Mouse (Mus musculus): Measurements from ENCODE around the gene Uri1. TPM values are rescaled to one million over a fixed set of nuclear protein-coding genes. Genes with fewer than 3 reads are reported as not detected.
A peak's percentile ranks its signal among the peaks of the same experiment; 100 is the strongest.

Uri1 gene
- polyA plus RNA-seq, 1 experiment: 205 TPM

DNA sequence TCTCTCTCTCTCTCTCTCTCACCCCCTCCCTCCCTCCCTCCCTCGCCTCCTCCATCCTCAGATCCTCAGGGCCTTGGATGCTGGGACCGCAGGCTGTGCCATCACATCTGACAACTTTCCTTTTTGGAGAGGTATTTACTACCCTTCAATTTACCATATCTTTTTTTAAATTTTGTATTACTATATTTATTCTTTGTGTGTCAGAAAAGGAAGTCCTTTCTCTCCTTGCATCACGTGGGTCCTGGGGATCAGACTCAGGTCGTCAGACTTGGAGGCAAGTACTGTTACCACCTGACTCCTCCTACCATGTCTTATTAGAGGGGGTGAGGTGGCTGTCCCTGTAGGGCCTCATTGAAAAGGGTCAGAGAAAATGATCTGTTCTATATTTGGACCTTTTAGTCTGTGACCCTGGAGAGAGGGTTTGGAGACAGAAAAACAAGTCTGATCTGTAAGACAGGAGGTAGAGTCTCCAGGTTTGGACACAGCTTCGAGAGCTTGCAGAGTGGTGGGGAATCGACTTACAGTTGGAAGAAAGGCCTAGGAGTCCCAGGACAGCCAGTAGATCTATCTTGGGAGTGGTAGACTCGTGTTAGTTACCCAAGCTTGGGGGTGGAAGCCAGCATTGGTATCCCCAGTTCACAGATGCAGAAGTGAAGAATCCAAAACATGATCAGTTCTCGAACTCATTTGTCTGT is 36.4 kb upstream of the Uri1 start:
- Histone ChIP-seq H3K27me3 (ENCODE audit: control insufficient read depth, insufficient read depth, low read length, poor library complexity, severe bottlenecking) (no peaks in the 10 kb centered on the region), H3K9me3 (replicated peaks; ENCODE audit: control insufficient read depth, insufficient read depth, low read length, poor library complexity, severe bottlenecking) (no peaks in the 10 kb centered on the region), H3K9ac (ENCODE audit: low read depth, poor library complexity, severe bottlenecking) (no peak overlapping the region), H3K27ac (ENCODE audit: insufficient read depth, low read length) (no peak overlapping the region), H3K4me1 (ENCODE audit: control insufficient read depth, insufficient read depth, low read length) (no peaks in the 10 kb centered on the region), H3K36me3 (ENCODE audit: control insufficient read depth, insufficient read depth, low read length, poor library complexity, severe bottlenecking) (no peaks in the 10 kb centered on the region), H3K4me3 (ENCODE audit: low read depth, low read length) (no peak overlapping the region)
- TF ChIP-seq EP300 (IDR thresholded peaks at IDR 0.05; ENCODE audit: insufficient read depth, low read depth, low read length) (no peak), POLR2A (IDR thresholded peaks at IDR 0.05; ENCODE audit: insufficient read depth, low read length) (no peak), CTCF (IDR thresholded peaks at IDR 0.05; ENCODE audit: low read depth, low read length) (no peak)

DNA sequence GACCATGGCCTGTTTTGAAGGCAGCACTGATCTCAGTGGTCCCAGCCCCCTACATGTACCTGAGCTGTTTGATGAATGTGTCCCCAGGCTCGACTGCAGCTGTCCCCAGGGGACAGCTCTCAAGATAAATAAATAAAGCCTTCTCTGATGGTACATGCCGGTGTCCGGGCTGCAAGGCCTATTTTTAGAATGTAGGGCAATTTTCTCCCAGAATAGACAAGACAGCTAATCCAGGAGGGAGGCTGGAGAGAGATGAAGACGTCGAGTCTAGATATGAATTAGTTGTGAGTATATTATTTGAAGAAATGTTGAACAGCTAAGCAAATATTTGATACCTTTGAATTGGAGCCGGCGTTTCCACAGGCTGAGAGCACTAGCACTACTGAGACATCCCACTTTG is 35.7 kb upstream of the Uri1 start:
- H3K27ac ChIP-seq (ENCODE audit: insufficient read depth, low read length): no peak overlapping the region
- H3K36me3 ChIP-seq (ENCODE audit: control insufficient read depth, insufficient read depth, low read length, poor library complexity, severe bottlenecking): no peaks in the 10 kb centered on the region
- no peak overlapping the region for H3K9ac ChIP-seq (ENCODE audit: low read depth, poor library complexity, severe bottlenecking)
- no peak overlapping the region for H3K4me3 ChIP-seq (ENCODE audit: low read depth, low read length)
- no peak for TF ChIP-seq POLR2A (IDR thresholded peaks at IDR 0.05; ENCODE audit: insufficient read depth, low read length)
- no peak for TF ChIP-seq CTCF (IDR thresholded peaks at IDR 0.05; ENCODE audit: low read depth, low read length)
- no peak for TF ChIP-seq EP300 (IDR thresholded peaks at IDR 0.05; ENCODE audit: insufficient read depth, low read depth, low read length)
- H3K27me3 ChIP-seq (ENCODE audit: control insufficient read depth, insufficient read depth, low read length, poor library complexity, severe bottlenecking): no peaks in the 10 kb centered on the region
- H3K4me1 ChIP-seq (ENCODE audit: control insufficient read depth, insufficient read depth, low read length): no peaks in the 10 kb centered on the region
- no peaks in the 10 kb centered on the region for H3K9me3 ChIP-seq (replicated peaks; ENCODE audit: control insufficient read depth, insufficient read depth, low read length, poor library complexity, severe bottlenecking)

DNA sequence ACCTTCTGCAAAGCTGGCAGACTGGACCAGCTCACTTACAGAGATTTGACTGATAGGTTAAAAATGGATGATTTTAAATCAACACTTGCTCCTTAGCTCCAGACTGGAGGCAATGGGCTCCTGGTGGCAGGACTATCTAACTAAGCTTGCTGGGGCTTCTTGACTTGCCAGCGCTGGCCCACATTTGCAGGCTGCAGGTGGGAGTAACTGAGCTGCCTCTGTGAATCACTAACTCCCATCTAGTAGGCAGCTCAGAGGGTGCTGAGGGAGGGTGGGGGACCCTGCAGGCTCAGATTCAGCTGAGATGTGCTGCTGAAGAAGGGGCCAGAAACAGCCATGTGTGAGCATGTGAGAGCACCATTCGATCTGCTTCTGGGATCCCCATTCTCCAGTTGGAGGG is 32.6 kb upstream of the Uri1 start:
- H3K9ac ChIP-seq (ENCODE audit: low read depth, poor library complexity, severe bottlenecking): no peak overlapping the region
- H3K27me3 ChIP-seq (ENCODE audit: control insufficient read depth, insufficient read depth, low read length, poor library complexity, severe bottlenecking): no peaks in the 10 kb centered on the region
- H3K36me3 ChIP-seq (ENCODE audit: control insufficient read depth, insufficient read depth, low read length, poor library complexity, severe bottlenecking): no peaks in the 10 kb centered on the region
- TF ChIP-seq CTCF (IDR thresholded peaks at IDR 0.05; ENCODE audit: low read depth, low read length): no peak
- TF ChIP-seq POLR2A (IDR thresholded peaks at IDR 0.05; ENCODE audit: insufficient read depth, low read length): no peak
- no peak for TF ChIP-seq EP300 (IDR thresholded peaks at IDR 0.05; ENCODE audit: insufficient read depth, low read depth, low read length)
- H3K9me3 ChIP-seq (replicated peaks; ENCODE audit: control insufficient read depth, insufficient read depth, low read length, poor library complexity, severe bottlenecking): no peaks in the 10 kb centered on the region
- no peak overlapping the region for H3K27ac ChIP-seq (ENCODE audit: insufficient read depth, low read length)
- H3K4me1 ChIP-seq (ENCODE audit: control insufficient read depth, insufficient read depth, low read length): no peaks in the 10 kb centered on the region
- no peak overlapping the region for H3K4me3 ChIP-seq (ENCODE audit: low read depth, low read length)

- H3K27me3 ChIP-seq (ENCODE audit: control insufficient read depth, insufficient read depth, low read length, poor library complexity, severe bottlenecking): no peaks in the 10 kb centered on the region
- TF ChIP-seq CTCF (IDR thresholded peaks at IDR 0.05; ENCODE audit: low read depth, low read length) (no peak), EP300 (IDR thresholded peaks at IDR 0.05; ENCODE audit: insufficient read depth, low read depth, low read length) (no peak), POLR2A (IDR thresholded peaks at IDR 0.05; ENCODE audit: insufficient read depth, low read length) (no peak)
- no peak overlapping the region for H3K9ac ChIP-seq (ENCODE audit: low read depth, poor library complexity, severe bottlenecking)
- H3K9me3 ChIP-seq (replicated peaks; ENCODE audit: control insufficient read depth, insufficient read depth, low read length, poor library complexity, severe bottlenecking): no peaks in the 10 kb centered on the region
- H3K27ac ChIP-seq (ENCODE audit: insufficient read depth, low read length): no peak overlapping the region
- H3K4me3 ChIP-seq (ENCODE audit: low read depth, low read length): no peak overlapping the region
- H3K36me3 ChIP-seq (ENCODE audit: control insufficient read depth, insufficient read depth, low read length, poor library complexity, severe bottlenecking): no peaks in the 10 kb centered on the region
- no peaks in the 10 kb centered on the region for H3K4me1 ChIP-seq (ENCODE audit: control insufficient read depth, insufficient read depth, low read length)
Observed at GRCm38 (mm10) chr7:38054246-38054645, 30.9 kb upstream of the Uri1 start.

DNA sequence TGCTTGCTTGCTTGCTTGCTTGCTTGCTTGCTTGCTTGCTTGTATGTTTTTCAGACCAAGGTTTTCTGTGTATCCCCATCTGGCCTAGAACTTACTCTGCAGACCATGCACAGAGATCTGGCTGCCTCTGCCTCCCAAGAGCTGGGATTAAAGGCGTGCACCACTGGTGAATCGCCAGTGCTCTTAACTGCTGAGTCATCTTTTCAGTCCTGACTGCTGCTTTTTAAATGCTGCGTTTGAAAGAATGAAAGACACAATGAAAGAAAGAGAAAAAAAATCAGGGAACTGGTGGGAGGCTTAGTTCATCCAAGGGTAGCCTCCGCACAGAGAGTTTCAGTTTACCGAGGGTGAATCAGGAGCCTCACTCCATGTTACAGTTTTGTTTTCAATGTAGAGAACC is 23.9 kb upstream of the Uri1 start:
- TF ChIP-seq POLR2A (IDR thresholded peaks at IDR 0.05; ENCODE audit: insufficient read depth, low read length) (no peak), EP300 (IDR thresholded peaks at IDR 0.05; ENCODE audit: insufficient read depth, low read depth, low read length) (no peak), CTCF (IDR thresholded peaks at IDR 0.05; ENCODE audit: low read depth, low read length) (no peak)
- Histone ChIP-seq H3K36me3 (ENCODE audit: control insufficient read depth, insufficient read depth, low read length, poor library complexity, severe bottlenecking) (no peaks in the 10 kb centered on the region), H3K4me1 (ENCODE audit: control insufficient read depth, insufficient read depth, low read length) (no peaks in the 10 kb centered on the region)

GRCm38 (mm10) chr7:38041244-38041643 is 17.9 kb upstream of the Uri1 start:
- no peaks in the 10 kb centered on the region for H3K27me3 ChIP-seq (ENCODE audit: control insufficient read depth, insufficient read depth, low read length, poor library complexity, severe bottlenecking)
- no peaks in the 10 kb centered on the region for H3K9me3 ChIP-seq (replicated peaks; ENCODE audit: control insufficient read depth, insufficient read depth, low read length, poor library complexity, severe bottlenecking)
- no peak overlapping the region for H3K4me3 ChIP-seq (ENCODE audit: low read depth, low read length)
- no peak overlapping the region for H3K9ac ChIP-seq (ENCODE audit: low read depth, poor library complexity, severe bottlenecking)
- no peak overlapping the region for H3K27ac ChIP-seq (ENCODE audit: insufficient read depth, low read length)
- peaks cover 7% of the 10 kb centered on the region for H3K4me1 ChIP-seq (ENCODE audit: control insufficient read depth, insufficient read depth, low read length)
- TF ChIP-seq EP300 (IDR thresholded peaks at IDR 0.05; ENCODE audit: insufficient read depth, low read depth, low read length): no peak
- no peak for TF ChIP-seq CTCF (IDR thresholded peaks at IDR 0.05; ENCODE audit: low read depth, low read length)
- TF ChIP-seq POLR2A (IDR thresholded peaks at IDR 0.05; ENCODE audit: insufficient read depth, low read length): no peak
- H3K36me3 ChIP-seq (ENCODE audit: control insufficient read depth, insufficient read depth, low read length, poor library complexity, severe bottlenecking): no peaks in the 10 kb centered on the region

More for the DNA sequence above, 23.9 kb upstream of the Uri1 start:
- Histone ChIP-seq H3K27me3 (ENCODE audit: control insufficient read depth, insufficient read depth, low read length, poor library complexity, severe bottlenecking) (no peaks in the 10 kb centered on the region), H3K9ac (ENCODE audit: low read depth, poor library complexity, severe bottlenecking) (no peak overlapping the region), H3K27ac (ENCODE audit: insufficient read depth, low read length) (peak overlapping the region; percentile 80), H3K9me3 (replicated peaks; ENCODE audit: control insufficient read depth, insufficient read depth, low read length, poor library complexity, severe bottlenecking) (no peaks in the 10 kb centered on the region), H3K4me3 (ENCODE audit: low read depth, low read length) (no peak overlapping the region)
